Mouse (Mus musculus): ENCODE measurements at regions not wholly inside any gene's neighbourhood (a gene's known extent, or its start where the extent isn't known, plus 50 kb on each side); places are given as distances from the start of the nearest gene placed in this dataset.

DNA sequence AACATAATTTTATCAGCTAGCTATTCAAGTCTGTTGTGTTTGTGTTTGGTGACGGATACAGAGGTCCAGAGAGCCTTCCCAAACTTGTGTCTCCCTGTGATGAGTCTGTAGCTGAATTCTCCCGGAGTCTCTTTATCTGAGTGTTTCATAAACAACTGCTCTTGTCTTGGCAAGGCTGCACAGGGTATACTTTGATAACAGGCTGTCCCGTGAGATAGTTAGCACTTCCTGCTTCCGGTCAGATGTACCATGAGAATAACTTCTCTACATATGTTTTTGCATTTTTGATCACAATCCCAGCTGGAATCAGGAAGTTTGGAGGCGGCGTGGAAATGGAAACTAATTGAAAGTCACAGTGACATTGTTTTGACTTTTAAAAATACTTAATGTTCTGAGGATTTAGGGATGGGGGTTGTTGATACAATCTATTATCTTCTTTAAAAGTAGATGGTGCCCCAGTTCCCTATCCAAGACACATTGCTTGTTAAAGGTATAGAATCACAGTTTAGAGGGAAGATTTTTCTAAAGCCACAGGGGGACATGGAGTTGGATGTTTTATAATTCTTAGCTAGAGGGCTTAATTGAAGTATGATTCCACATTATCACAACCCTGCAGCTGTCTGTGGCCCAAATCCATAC, 257.9 kb downstream of the Gm10295 start:
- no peaks in the 10 kb centered on the region for H3K27me3 ChIP-seq (replicated peaks; ENCODE audit: control insufficient read depth, insufficient read depth, low read length)
- H3K4me1 ChIP-seq (ENCODE audit: control insufficient read depth, insufficient read depth, low read length) = no peaks in the 10 kb centered on the region
- ATAC-seq (no peak), DNase-seq (ENCODE audit: low spot score) (no peak)
- no peak overlapping the region for H3K27ac ChIP-seq (ENCODE audit: low read depth, low read length)
- 84% methylated on average over 6 of the region's 6 CpGs for WGBS
- H3K4me3 ChIP-seq (ENCODE audit: low read depth, low read length) = no peak overlapping the region
- H3K4me2 ChIP-seq (ENCODE audit: low read length) = no peak overlapping the region
- H3K9ac ChIP-seq (ENCODE audit: low read length) = no peak overlapping the region
- no peaks in the 10 kb centered on the region for H3K9me3 ChIP-seq (replicated peaks; ENCODE audit: control insufficient read depth, low read length)
- H3K36me3 ChIP-seq (ENCODE audit: control insufficient read depth, insufficient read depth, low read length) = no peaks in the 10 kb centered on the region

- Histone ChIP-seq H3K27me3 (replicated peaks; ENCODE audit: control insufficient read depth, insufficient read depth, low read length) (no peaks in the 10 kb centered on the region), H3K36me3 (ENCODE audit: control insufficient read depth, insufficient read depth, low read length) (no peaks in the 10 kb centered on the region), H3K9me3 (replicated peaks; ENCODE audit: control insufficient read depth, low read length) (no peaks in the 10 kb centered on the region), H3K9ac (ENCODE audit: low read length) (no peak overlapping the region), H3K4me2 (ENCODE audit: low read length) (no peak overlapping the region), H3K4me3 (ENCODE audit: low read depth, low read length) (no peak overlapping the region), H3K4me1 (ENCODE audit: control insufficient read depth, insufficient read depth, low read length) (no peaks in the 10 kb centered on the region), H3K27ac (ENCODE audit: low read depth, low read length) (no peak overlapping the region)
- no peak for DNase-seq (ENCODE audit: low spot score)
- ATAC-seq = no peak
These were observed 258.5 kb downstream of the Gm10295 start for GRCm38 (mm10) chr7:71092825-71093224.

DNA sequence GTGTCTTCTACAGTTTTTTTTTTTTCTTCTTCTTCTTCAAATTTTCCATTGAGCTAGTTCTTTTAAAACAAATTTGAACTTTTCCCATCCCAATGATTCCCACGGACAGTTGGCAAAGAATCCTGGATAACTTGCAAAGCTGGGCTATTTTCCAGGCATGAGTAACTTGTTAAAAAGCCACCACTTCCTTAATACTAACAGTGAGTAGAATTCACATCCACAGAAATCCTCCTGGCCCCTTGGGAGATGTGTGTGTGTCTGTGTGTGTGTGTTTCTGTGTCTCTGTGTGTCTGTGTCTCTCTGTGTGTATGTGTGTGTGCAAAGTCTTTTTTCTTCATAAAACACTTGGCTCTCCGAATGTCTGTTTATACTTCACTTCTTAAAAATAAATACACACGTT, 259.0 kb downstream of the Gm10295 start:
- H3K27me3 ChIP-seq (replicated peaks; ENCODE audit: control insufficient read depth, insufficient read depth, low read length) = no peaks in the 10 kb centered on the region
- H3K4me1 ChIP-seq (ENCODE audit: control insufficient read depth, insufficient read depth, low read length) = no peaks in the 10 kb centered on the region
- DNase-seq (ENCODE audit: low spot score) (no peak), ATAC-seq (no peak)
- no peak overlapping the region for H3K9ac ChIP-seq (ENCODE audit: low read length)
- H3K4me3 ChIP-seq (ENCODE audit: low read depth, low read length) = no peak overlapping the region
- H3K9me3 ChIP-seq (replicated peaks; ENCODE audit: control insufficient read depth, low read length) = no peaks in the 10 kb centered on the region
- 82% methylated on average over 3 of the region's 3 CpGs for WGBS
- no peak overlapping the region for H3K4me2 ChIP-seq (ENCODE audit: low read length)
- no peak overlapping the region for H3K27ac ChIP-seq (ENCODE audit: low read depth, low read length)
- no peaks in the 10 kb centered on the region for H3K36me3 ChIP-seq (ENCODE audit: control insufficient read depth, insufficient read depth, low read length)

- H3K9me3 ChIP-seq (replicated peaks; ENCODE audit: control insufficient read depth, low read length) = no peaks in the 10 kb centered on the region
- H3K9ac ChIP-seq (ENCODE audit: low read length) = no peak overlapping the region
- H3K27me3 ChIP-seq (replicated peaks; ENCODE audit: control insufficient read depth, insufficient read depth, low read length) = no peaks in the 10 kb centered on the region
- 1% methylated on average over 14 of the region's 14 CpGs for WGBS
- no peaks in the 10 kb centered on the region for H3K36me3 ChIP-seq (ENCODE audit: control insufficient read depth, insufficient read depth, low read length)
- peak overlapping the region; percentile 26; the same call in 1 of the 2 replicates for H3K4me2 ChIP-seq (ENCODE audit: low read length)
- H3K4me1 ChIP-seq (ENCODE audit: control insufficient read depth, insufficient read depth, low read length) = peaks cover 4% of the 10 kb centered on the region; the same call in 1 of the 2 replicates
- H3K27ac ChIP-seq (ENCODE audit: low read depth, low read length) = no peak overlapping the region
- DNase-seq (ENCODE audit: low spot score) (peak; percentile 64), ATAC-seq (peak; percentile 87)
- H3K4me3 ChIP-seq (ENCODE audit: low read depth, low read length) = no peak overlapping the region
These were observed 286.6 kb downstream of the Gm10295 start for GRCm38 (mm10) chr7:71064446-71065391.

GRCm38 (mm10) chr7:71050825-71051224, 300.5 kb downstream of the Gm10295 start:
- Histone ChIP-seq H3K27ac (ENCODE audit: low read depth, low read length) (no peak overlapping the region), H3K9me3 (replicated peaks; ENCODE audit: control insufficient read depth, low read length) (no peaks in the 10 kb centered on the region), H3K4me3 (ENCODE audit: low read depth, low read length) (no peak overlapping the region), H3K9ac (ENCODE audit: low read length) (no peak overlapping the region), H3K4me1 (ENCODE audit: control insufficient read depth, insufficient read depth, low read length) (no peaks in the 10 kb centered on the region), H3K4me2 (ENCODE audit: low read length) (no peak overlapping the region), H3K27me3 (replicated peaks; ENCODE audit: control insufficient read depth, insufficient read depth, low read length) (no peaks in the 10 kb centered on the region), H3K36me3 (ENCODE audit: control insufficient read depth, insufficient read depth, low read length) (no peaks in the 10 kb centered on the region)
- WGBS = 89% methylated on average over 2 of the region's 2 CpGs
- ATAC-seq (no peak), DNase-seq (ENCODE audit: low spot score) (no peak)

GRCm38 (mm10) chr7:71047201-71047600, 304.1 kb downstream of the Gm10295 start:
- Histone ChIP-seq H3K9ac (ENCODE audit: low read length) (no peak overlapping the region), H3K4me2 (ENCODE audit: low read length) (no peak overlapping the region), H3K27ac (ENCODE audit: low read depth, low read length) (no peak overlapping the region), H3K4me3 (ENCODE audit: low read depth, low read length) (no peak overlapping the region), H3K4me1 (ENCODE audit: control insufficient read depth, insufficient read depth, low read length) (no peaks in the 10 kb centered on the region), H3K36me3 (ENCODE audit: control insufficient read depth, insufficient read depth, low read length) (no peaks in the 10 kb centered on the region), H3K27me3 (replicated peaks; ENCODE audit: control insufficient read depth, insufficient read depth, low read length) (no peaks in the 10 kb centered on the region), H3K9me3 (replicated peaks; ENCODE audit: control insufficient read depth, low read length) (no peaks in the 10 kb centered on the region)
- ATAC-seq = no peak
- WGBS = 55% methylated on average over 3 of the region's 3 CpGs
- no peak for DNase-seq (ENCODE audit: low spot score)

GRCm38 (mm10) chr7:71046596-71046995, 304.7 kb downstream of the Gm10295 start:
- 59% methylated on average over 1 of the region's 1 CpGs for WGBS
- ATAC-seq = no peak
- Histone ChIP-seq H3K36me3 (ENCODE audit: control insufficient read depth, insufficient read depth, low read length) (no peaks in the 10 kb centered on the region), H3K4me1 (ENCODE audit: control insufficient read depth, insufficient read depth, low read length) (no peaks in the 10 kb centered on the region), H3K4me2 (ENCODE audit: low read length) (no peak overlapping the region), H3K27me3 (replicated peaks; ENCODE audit: control insufficient read depth, insufficient read depth, low read length) (no peaks in the 10 kb centered on the region), H3K9me3 (replicated peaks; ENCODE audit: control insufficient read depth, low read length) (no peaks in the 10 kb centered on the region), H3K9ac (ENCODE audit: low read length) (no peak overlapping the region), H3K27ac (ENCODE audit: low read depth, low read length) (no peak overlapping the region), H3K4me3 (ENCODE audit: low read depth, low read length) (no peak overlapping the region)
- DNase-seq (ENCODE audit: low spot score) = no peak

GRCm38 (mm10) chr7:71043789-71044188, 307.5 kb downstream of the Gm10295 start:
- no peak overlapping the region for H3K4me2 ChIP-seq (ENCODE audit: low read length)
- no peak overlapping the region for H3K27ac ChIP-seq (ENCODE audit: low read depth, low read length)
- H3K9ac ChIP-seq (ENCODE audit: low read length) = no peak overlapping the region
- H3K9me3 ChIP-seq (replicated peaks; ENCODE audit: control insufficient read depth, low read length) = no peaks in the 10 kb centered on the region
- H3K4me1 ChIP-seq (ENCODE audit: control insufficient read depth, insufficient read depth, low read length) = no peaks in the 10 kb centered on the region
- WGBS = 73% methylated on average over 5 of the region's 5 CpGs
- ATAC-seq = no peak
- H3K36me3 ChIP-seq (ENCODE audit: control insufficient read depth, insufficient read depth, low read length) = no peaks in the 10 kb centered on the region
- no peak overlapping the region for H3K4me3 ChIP-seq (ENCODE audit: low read depth, low read length)
- DNase-seq (ENCODE audit: low spot score) = no peak
- H3K27me3 ChIP-seq (replicated peaks; ENCODE audit: control insufficient read depth, insufficient read depth, low read length) = no peaks in the 10 kb centered on the region

- no peak overlapping the region for H3K4me2 ChIP-seq (ENCODE audit: low read length)
- no peaks in the 10 kb centered on the region for H3K36me3 ChIP-seq (ENCODE audit: control insufficient read depth, insufficient read depth, low read length)
- no peak overlapping the region for H3K27ac ChIP-seq (ENCODE audit: low read depth, low read length)
- WGBS = 54% methylated on average over 8 of the region's 8 CpGs
- H3K4me1 ChIP-seq (ENCODE audit: control insufficient read depth, insufficient read depth, low read length) = no peaks in the 10 kb centered on the region
- ATAC-seq (peak; percentile 40; the same call in 1 of the 2 replicates), DNase-seq (ENCODE audit: low spot score) (no peak)
- H3K4me3 ChIP-seq (ENCODE audit: low read depth, low read length) = no peak overlapping the region
- H3K9ac ChIP-seq (ENCODE audit: low read length) = no peak overlapping the region
- no peaks in the 10 kb centered on the region for H3K9me3 ChIP-seq (replicated peaks; ENCODE audit: control insufficient read depth, low read length)
- no peaks in the 10 kb centered on the region for H3K27me3 ChIP-seq (replicated peaks; ENCODE audit: control insufficient read depth, insufficient read depth, low read length)
These were observed 308.2 kb downstream of the Gm10295 start for GRCm38 (mm10) chr7:71043128-71043527.
